8 mouse cellular contexts compared by ENCODE assay signal in the genomic region with DNA sequence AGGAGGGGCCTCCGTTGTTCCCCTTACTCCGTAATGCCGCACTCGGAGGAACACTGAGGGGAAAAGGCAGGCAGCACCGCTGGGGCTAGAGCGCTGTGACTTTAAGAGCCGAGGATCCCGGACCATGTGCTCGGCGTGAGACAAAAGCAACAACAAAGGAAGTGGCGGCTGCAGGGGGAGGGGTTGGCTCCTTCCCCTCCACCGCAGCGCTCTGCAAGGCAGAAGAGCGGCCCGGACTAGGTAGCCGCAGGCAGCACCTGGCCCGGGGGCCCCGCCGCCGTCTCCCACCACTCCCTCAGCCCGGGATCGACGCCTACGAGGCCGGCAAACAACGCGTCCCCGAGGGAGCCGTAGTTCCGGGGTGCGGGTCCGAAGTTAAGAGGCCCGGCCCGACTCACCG. TPM values are rescaled to one million over a fixed set of nuclear protein-coding genes. Genes with fewer than 3 reads are reported as not detected.
A peak's percentile ranks its signal among the peaks of the same experiment; 100 is the strongest.
DNase-seq lines count a peak whose midpoint lies in the region; ATAC-seq and TF ChIP-seq lines count a peak whose summit lies in the region.

No protein-coding gene starts in this region.

- H3K9ac ChIP-seq in ES-E14 (ENCODE audit: insufficient read depth, low read depth, low read length, poor library complexity, severe bottlenecking) = peak overlapping the region; percentile 99

- peak; percentile 61 for ATAC-seq in frontal cortex, adult (ENCODE audit: low TSS enrichment)

- peaks cover 34% of the 10 kb centered on the region for H3K36me3 ChIP-seq in ES-E14 (ENCODE audit: control insufficient read depth, insufficient read depth, low read length, poor library complexity, severe bottlenecking)
- H3K36me3 ChIP-seq in hindbrain, embryonic 10.5 days = peaks cover 40% of the 10 kb centered on the region

- no peak for DNase-seq in ES-E14 (ENCODE audit: low read depth, low spot score)
- peak; percentile 66 for DNase-seq in c-Kit-positive CD71-negative TER-119-negative erythroid progenitor cells, embryonic 14.5 days (ENCODE audit: low read depth)
- peak; percentile 85 for DNase-seq in hindbrain, embryonic 10.5 days (ENCODE audit: low spot score)
- DNase-seq in layer of hippocampus, postnatal 25 days (ENCODE audit: extremely low spot score in 1 of 2, low spot score in 1 of 2) = peak; percentile 58 to 60
- peak; percentile 81 for DNase-seq in lung, postnatal 14 days
- peak; percentile 57 for DNase-seq in ovary, postnatal 14 days (ENCODE audit: low spot score)
- peak; percentile 93 for DNase-seq in thymus, postnatal 14 days

- H3K27ac ChIP-seq in ES-E14 (ENCODE audit: insufficient read depth, low read depth, low read length, poor library complexity, severe bottlenecking) = peak overlapping the region; percentile 97
- peak overlapping the region; percentile 98 for H3K27ac ChIP-seq in hindbrain, embryonic 10.5 days

- H3K4me1 ChIP-seq in ES-E14 (ENCODE audit: control insufficient read depth in 2 of 2, insufficient read depth in 2 of 2, low read length in 2 of 2, poor library complexity in 1 of 2) = peaks cover 10 to 27% of the 10 kb centered on the region in 2 experiments
- peaks cover 55% of the 10 kb centered on the region for H3K4me1 ChIP-seq in hindbrain, embryonic 10.5 days (replicated peaks)

- peak overlapping the region; percentile 96 to 100 for H3K4me3 ChIP-seq in ES-E14 (ENCODE audit: insufficient read depth in 1 of 2, low read depth in 1 of 2, low read length in 2 of 2, poor library complexity in 1 of 2, severe bottlenecking in 1 of 2)
- H3K4me3 ChIP-seq in hindbrain, embryonic 10.5 days = peak overlapping the region; percentile 78

- H3K9me3 ChIP-seq in ES-E14 (ENCODE audit: control insufficient read depth, insufficient read depth, low read depth, low read length) = no peaks in the 10 kb centered on the region
- H3K9me3 ChIP-seq in hindbrain, embryonic 10.5 days = no peaks in the 10 kb centered on the region

- no peaks in the 10 kb centered on the region for H3K27me3 ChIP-seq in hindbrain, embryonic 10.5 days (ENCODE audit: insufficient read depth, poor library complexity, severe bottlenecking)

- in situ Hi-C loops in ES-E14 (cut with MboI; ENCODE audit: low sequenced_read_pairs in 2 of 2, unreplicated experiment in 2 of 2) = no loop called here

- under 1% methylated on average over 35 of the region's 35 CpGs for WGBS in hindbrain, embryonic 10.5 days

TF ChIP-seq in ES-E14, 5 proteins besides CTCF, POLR2A, EP300 and RAD21:
- TF ChIP-seq HCFC1 (IDR thresholded peaks at IDR 0.05; ENCODE audit: borderline replicate concordance, insufficient read depth, low read length) (0 out of 2 replicates have a peak, but pooled peaks have one; percentile 20), CHD2 (IDR thresholded peaks at IDR 0.05; ENCODE audit: low read depth, low read length) (no peak)

RNA-seq across cellular contexts. Expression of a gene that starts 6.6 kb away (rescaled TPM):
- total RNA-seq in ES-E14 (2012; rRNA removed) = 60.3 and 66.5 TPM in 2 replicates
- polyA plus RNA-seq in hindbrain, embryonic 10.5 days (2016; fragmentation: Nextera tagmentation; extraction: Ambion mirVana) = 106 and 127 TPM in 2 replicates
- 100 to 1,000 TPM; 139 to 158 TPM for total RNA-seq in layer of hippocampus, postnatal 25 days (2021)

RNA-seq across cellular contexts. Expression of a gene that starts 14.2 kb away (rescaled TPM):
- total RNA-seq in ES-E14 (2012; rRNA removed) = 0.31 and 0.69 TPM in 2 replicates
- polyA plus RNA-seq in hindbrain, embryonic 10.5 days (2016; fragmentation: Nextera tagmentation; extraction: Ambion mirVana) = 0.07 and 0.15 TPM in 2 replicates
- under 1 TPM; 0.25 to 0.31 TPM for total RNA-seq in layer of hippocampus, postnatal 25 days (2021)
